Mouse (Mus musculus) right cerebral cortex, postnatal 10 days (tissue): ENCODE measurements around the gene Slc2a4.
"Not testable (repeated sequence)": the region's sequence is repeated elsewhere in the genome, so short reads cannot be mapped to it uniquely, and the experiment has no call there.

Experiments used
- DNase-seq, 2 experiments: peaks; one replicate each; pipeline ENCODE4 v3.0.0; 2021; ENCODE audit warnings: low spot score in 2 of 2

Slc2a4 gene

DNA sequence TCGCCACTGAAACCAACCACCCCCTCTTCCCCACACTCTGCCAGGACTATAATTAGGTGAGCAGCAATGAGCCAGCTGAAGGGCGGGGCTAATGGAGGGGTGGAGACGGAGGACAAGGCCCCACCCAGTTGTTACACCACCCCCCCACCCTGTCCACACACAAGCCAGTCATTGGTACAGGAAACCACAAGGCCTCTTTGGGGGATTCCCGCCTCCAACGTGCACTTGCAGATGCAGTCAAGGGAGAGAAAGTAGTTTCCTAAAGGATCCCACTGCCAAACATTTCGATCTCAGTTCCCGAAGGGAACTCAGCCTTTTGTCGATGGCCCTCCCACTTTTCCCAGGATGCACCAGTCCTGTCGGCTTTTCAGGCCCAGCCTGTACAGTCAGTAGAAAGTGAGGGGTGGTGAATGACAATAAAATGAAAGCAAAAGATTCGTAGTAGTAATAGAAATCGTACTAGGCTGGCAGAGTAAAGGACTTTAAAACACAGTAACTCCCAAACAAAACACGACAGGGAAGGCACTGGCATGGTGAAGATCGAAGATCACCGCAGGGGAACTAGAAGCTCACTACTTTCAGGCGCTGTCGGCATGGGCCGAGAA lies 28.2 kb downstream of the Slc2a4 start:
- peak; percentile 53 to 62 for DNase-seq

DNA sequence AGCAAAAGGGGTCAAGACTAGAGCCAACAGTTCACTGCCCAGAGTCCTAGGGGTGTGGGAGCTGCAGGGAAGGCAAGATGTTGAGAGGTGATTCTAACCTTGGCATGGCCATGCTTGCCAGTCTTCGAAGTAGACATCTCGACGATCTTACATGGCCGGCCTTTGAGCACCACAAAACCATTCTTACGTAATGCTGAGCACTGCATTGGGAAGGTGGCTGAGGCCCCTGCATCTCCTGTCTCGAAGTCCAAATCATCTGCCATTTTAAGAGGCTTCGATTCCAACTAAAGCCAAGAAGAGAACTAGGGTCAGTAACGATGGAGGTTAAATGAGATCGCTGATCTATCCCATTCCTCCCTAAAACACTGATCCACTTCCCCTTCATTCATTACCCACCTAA lies 28.9 kb downstream of the Slc2a4 start:
- DNase-seq, result no peak

DNA sequence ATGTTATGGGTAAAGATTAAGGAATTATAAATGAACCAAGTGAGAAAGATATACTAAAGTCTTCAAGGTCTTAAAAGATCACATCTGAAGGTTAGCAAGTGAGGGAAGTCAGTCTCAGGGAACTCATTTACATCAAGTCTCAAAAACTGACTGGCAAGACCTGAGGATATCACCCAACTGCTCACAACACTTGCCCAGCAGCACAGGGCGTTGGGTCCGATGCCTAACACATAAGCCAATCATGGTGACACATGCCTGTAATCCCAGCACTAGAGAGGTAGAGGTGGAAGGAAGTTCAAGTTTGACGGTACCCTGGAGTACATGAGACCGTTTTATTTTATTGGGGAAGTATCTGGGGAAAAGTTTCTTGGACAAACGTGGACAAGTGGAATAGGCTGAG lies 29.9 kb downstream of the Slc2a4 start:
- DNase-seq, result no peak

DNA sequence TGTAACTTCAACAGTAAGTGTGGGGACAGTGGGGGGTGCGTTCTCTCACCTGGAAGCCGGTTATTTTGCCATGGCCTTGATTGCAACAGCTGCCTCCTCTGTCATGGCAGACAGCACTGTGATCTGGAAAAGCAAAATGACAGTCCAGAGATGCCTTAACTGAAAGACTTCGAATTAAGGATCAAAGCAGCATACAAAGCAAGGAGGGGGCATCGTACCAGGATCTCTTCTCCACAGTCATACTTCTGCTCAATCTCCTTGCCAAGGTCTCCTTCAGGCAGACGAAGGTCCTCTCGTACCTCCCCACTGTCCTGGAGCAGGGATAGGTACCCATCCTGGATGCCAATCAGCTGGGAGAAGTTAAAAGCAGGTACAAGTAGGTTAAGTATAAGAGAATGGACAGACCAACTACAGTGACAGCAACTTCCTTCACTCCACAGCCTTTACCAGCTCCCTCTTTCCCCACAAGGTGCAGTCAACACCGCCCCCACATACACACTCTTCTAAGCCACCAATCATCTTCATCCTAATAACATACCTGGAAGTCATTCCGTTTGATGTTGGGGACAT lies 30.5 kb downstream of the Slc2a4 start:
- DNase-seq, result no peak

DNA sequence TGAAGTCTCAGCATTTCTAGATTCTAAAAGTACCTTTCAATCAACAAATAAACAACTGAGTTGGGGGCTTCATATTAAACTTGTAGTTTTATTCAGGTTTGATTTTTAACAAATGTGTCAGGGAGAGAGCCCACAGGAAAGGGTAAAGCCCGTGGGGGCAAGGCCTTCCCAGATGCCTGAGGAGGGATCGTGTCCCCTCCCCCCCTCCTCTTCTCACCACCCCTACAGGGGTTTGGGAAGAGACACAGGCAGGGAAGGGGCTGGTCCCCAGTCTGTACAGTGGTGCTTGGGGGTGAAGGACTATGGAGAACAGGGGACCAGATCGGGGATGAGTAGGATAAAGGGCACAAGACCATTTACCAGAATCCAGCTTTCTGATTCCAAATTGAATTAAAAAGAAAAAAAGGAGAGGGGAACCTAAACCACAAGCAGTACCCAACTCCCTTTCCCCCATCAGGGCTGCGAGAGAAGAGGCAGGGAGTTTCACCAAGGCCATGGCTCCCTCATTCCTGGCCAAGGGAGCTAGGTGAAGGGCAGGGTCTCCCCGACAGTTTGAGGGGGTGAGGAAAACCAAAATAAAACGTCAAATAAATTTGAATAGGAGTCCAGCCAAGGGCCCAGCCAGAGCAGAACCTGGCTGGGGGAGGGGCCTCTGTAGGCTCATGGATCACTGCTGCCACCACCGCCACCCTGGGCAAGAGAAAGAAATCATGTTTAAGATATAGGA lies 31.2 kb downstream of the Slc2a4 start:
- DNase-seq, result not testable (repeated sequence)

DNA sequence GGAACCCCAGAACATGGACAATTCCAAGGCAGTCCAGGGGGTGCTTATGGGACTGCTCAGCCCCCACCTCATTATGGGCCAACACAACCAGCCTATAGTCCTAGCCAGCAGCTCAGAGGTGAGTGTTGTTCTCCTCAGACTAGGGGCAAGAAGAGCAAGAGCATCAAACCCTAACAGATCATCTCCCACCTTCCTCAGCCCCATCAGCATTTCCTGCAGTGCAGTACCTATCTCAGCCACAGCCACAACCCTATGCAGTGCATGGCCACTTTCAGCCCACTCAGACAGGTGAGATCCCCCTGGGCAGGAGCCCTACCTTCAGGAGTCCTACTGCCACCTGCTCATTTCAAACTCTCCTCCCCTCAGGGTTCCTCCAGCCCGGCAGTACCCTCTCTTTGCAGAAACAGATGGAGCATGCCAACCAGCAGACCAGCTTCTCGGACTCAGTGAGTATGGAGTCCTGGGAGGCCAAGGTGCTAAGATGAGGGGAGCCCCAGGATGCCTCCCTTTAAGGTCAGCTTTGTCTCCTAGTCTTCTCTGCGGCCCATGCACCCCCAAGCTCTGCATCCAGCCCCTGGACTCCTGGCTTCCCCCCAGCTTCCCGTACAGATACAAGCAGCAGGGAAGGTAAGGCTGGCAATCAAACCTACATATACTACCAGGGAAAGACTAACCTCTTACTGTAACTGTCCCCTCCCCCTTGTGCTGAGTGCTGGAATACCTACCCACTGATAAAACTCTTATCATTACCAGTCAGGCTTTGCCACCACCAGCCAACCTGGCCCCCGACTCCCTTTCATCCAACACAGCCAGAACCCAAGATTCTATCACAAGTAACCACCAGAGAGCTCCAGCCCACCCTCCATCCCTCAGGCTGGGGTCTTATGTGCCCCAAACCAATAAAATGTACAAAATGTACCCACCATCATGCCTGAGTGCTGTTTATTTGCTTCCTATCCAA lies 32.0 kb downstream of the Slc2a4 start:
- DNase-seq, result no peak

DNA sequence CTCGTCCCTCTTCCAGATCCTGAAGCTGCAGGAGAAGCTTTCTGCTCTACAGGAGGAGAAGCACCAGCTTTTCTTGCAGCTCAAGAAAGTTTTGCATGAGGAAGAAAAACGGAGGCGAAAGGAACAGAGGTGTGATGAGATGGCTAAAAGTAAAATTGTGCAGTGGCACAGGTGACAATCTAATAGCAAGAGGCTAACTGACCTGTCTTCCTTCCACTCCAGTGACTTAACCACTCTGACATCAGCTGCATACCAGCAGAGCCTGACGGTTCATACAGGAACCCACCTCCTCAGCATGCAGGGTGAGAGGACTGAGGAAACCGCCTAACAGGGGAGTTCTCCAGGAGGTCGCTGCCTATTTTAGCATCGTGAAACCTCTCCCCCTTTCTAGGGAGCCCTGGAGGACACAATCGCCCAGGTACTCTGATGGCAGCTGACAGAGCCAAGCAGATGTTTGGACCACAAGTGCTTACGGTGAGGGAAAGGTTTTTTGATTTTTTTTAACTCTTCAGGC lies 33.0 kb downstream of the Slc2a4 start:
- DNase-seq, result no peak

DNA sequence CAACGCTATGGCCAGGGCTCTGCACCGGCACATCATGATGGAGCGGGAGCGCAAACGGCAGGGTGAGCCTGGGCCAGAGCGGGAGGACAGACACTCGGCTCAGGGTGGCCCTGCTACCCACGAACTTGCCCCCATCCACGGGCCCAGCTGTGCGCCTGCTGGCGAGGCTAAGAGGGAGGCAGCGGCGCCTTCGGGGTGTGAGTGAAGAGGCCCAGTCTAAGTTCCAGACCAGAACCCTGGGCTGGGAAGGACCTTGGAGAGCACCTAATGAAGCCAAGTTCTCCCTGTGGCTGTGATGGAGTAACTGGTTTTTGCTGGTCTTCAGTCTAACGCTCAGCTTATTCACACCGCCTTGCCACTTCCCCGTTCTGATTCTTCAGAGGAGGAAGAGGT lies 33.6 kb downstream of the Slc2a4 start:
- DNase-seq, result no peak

DNA sequence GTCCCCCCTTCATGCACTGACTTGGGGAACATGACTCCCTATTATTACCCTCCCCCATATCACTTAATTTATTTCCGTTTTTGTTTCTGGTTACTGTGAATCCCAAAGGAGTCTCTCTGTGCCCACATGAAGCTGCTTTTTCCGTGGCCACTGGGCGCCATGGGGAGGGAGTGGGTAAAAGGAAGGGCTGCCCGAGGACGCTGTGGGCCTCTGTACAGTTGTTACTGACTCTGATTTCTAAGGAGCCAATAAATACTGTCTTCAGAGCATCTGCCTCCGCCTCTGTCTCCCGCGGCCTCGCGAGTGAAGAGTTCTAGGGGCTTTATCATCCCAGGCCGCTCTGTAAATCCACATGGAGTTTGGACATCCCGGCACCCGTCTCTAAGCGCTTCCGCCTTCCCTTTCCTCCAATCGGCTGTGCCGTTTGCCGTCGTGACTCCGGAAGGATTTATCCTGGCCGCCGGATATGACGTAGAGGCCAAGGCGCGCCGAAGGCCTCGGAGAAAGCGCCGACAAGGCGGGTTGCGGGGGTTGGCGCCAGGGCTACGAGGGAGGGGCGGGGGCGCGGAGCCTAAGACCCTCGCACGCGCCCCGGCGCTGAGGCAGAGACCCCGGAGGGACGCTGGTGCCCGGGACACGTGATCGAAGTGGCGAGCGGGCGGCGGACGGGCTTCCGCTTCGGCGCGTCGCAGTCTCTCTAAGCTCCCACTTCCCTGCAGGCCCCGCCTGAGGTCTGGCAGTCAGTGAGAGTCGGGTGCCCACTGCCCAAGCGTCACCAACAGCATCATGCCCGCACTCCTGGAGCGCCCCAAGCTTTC lies 34.2 kb downstream of the Slc2a4 start, which contains the start of gene Gps2:
Gene Gps2, plus strand, starts transcription at position 335 of the 818 bp plus-strand sequence.
- DNase-seq, result peak; percentile 96

DNA sequence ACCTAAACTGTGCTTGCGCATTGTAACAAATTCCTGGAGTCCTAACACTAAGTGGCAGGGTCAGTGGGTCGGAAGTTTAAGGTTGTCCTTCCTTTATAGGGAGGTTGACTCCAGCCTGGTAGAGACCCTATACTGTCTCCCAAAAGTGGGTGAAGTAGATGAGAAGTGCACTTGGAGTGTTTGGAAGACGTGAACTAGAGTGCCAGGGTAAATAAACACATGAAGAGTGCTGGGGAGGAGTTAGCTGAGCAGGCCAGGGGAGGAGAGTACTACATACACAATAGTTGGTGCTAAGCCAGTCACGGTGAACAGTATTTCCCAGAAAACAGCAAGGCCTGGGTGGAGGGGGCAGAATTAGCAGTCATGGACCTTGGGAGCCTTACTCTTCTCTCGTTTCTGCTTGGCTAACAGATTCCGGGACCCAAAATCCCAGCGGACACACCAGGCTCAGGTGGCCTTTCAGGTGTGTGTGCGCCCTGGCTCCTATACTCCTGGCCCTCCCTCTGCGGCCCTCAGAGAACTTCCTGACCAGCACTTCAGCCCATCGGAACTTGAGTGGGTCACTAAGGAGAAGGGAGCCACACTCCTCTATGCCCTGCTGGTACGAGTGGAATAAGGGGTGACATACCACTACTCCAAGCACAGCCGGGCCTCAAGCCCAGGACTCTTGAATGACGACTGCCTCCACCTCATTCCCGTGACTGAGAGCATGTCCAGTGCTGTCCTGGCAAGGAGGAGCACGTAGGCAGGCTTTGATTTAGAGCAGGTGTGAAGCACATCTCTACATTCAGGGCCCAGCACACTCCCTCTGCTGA lies 35.1 kb downstream of the Slc2a4 start:
- DNase-seq, result no peak

DNA sequence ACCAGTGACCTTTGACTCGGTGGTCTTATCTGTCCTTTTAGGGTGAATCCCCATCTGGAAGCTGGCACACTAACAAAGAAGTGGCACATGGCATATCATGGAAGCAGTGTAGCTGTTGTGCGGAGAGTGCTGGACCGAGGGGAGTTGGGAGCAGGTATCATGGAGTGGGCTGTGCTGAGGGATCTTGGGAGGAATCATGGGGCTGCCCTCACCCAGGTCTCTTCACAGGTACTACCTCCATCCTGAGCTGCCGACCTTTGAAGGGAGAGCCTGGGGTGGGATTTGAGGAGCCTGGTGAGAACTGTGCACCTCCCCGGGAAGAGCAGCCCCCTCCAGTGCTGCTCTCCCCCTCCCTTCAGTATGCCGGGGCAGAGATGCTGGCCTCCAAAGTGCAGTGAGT lies 36.3 kb downstream of the Slc2a4 start:
- DNase-seq, result no peak

DNA sequence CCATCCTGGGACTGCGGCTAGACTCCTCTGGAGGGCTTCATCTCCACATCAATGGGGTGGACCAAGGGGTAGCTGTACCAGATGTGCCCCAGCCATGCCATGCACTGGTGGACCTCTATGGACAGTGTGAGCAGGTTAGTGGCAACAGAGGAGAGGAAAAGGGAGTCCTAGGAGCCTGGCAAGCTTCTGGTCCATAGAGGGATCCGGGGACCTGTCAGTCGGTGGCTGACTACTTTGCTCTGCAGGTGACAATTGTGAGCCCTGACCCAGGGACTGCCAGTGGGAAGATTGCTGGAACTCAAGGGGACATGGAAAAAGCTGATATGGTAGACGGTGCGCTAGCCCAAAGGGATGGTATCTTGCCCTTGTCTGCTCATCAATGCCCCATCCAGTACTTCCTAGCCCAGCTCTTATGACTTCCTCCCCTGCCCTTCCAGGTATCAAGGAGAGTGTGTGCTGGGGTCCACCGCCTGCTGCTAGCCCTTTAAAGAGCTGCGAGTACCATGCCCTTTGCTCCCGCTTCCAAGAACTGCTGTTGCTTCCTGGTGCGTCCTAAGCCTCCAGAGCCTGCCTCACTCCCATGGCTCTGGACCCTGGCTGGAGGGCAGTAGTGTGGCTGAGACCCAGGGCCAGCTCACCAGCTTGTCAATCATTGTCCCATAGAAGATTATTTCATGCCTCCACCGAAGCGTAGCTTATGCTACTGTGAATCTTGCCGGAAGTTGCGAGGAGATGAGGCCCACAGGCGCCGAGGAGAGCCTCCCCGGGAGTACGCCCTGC lies 37.0 kb downstream of the Slc2a4 start:
- no peak for DNase-seq

DNA sequence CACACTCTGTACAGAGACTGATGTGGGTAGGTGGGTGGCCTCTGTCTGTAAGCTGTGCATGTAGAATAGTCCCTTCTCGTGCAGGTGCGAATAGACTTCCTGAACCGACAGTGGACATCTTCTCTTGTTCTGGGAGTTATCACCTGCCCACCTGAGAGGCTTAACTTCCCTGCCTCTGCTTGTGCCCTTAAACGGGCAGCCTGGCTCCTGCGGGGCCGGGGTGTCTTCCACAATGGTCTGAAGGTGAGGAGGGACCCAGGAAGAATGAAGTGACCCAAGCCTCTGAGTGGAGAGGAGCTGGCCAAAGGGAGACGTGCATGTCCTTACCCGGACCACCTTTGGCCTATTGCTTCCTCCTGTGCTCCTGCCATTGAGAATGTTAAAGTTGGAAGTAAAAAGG lies 37.8 kb downstream of the Slc2a4 start:
- DNase-seq, result no peak

DNA sequence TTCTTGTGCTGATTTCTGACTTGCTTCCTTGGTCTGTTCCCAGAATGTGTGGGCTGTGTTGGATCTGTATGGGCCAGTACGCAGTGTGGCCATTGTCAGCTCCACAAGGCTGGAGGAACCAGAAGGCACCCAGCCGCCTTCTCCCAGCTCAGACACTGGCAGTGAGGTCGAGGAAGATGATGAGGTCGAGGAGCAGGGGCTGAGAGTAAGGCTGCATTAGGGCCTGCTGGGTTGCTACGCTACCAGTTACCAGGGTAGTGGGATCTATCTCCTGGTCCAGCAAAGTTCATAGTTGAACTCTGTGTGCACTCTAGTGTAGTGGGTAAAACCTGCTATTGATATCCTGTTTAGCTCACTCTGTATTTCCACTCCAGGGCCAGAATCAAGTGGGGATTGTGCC lies 38.8 kb downstream of the Slc2a4 start:
- no peak for DNase-seq

DNA sequence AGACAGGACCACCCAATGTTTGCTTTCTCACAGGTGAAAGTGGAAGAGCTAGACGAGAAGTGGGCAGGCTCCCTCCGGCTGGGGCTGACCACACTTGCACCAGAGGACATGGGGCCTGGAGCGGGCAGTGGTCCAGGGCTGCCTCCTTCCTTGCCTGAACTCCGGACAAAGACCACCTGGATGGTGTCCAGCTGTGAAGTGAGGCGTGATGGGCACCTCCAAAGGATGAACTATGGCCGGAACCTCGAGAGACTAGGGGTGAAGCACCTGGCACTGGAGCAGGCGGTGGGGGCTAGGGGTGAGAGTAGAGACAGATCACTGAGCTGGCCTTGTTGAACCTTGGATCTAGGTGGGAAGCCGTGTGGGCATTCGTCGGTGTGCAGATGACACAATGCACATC lies 39.3 kb downstream of the Slc2a4 start:
- no peak for DNase-seq

DNA sequence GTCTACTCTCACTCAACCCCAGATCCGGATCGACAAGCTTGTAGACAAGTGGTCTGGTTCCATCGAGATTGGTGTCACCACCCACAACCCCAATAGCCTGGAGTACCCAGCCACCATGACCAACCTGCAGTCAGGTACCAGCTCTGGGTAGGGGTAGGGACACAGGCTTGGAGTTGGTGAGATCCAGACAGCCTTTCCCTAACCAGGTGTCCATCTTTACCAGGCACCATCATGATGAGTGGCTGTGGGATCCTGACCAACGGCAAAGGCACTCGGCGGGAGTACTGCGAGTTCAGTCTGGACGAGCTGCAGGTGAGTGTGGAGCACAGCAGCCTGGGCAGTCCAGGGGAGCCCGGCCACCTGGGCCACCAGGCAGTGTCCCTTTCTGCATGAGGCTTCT lies 43.7 kb downstream of the Slc2a4 start:
- no peak for DNase-seq

DNA sequence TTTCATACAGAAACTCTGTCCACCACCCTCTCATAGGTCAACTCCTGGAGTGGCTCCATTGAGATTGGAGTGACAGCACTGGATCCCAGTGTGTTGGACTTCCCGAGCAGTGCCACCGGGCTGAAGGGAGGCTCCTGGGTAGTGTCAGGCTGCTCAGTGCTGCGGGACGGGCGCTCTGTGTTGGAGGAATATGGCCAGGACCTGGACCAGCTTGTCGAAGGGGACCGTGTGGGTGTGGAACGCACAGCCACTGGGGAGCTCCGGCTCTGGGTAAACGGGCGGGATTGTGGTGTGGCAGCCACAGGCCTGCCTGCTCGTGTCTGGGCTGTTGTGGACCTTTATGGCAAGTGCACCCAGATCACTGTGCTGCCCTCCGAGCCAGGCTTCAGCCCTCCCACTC lies 45.0 kb downstream of the Slc2a4 start:
- DNase-seq, result peak in 1 of 2 experiments; percentile 42

DNA sequence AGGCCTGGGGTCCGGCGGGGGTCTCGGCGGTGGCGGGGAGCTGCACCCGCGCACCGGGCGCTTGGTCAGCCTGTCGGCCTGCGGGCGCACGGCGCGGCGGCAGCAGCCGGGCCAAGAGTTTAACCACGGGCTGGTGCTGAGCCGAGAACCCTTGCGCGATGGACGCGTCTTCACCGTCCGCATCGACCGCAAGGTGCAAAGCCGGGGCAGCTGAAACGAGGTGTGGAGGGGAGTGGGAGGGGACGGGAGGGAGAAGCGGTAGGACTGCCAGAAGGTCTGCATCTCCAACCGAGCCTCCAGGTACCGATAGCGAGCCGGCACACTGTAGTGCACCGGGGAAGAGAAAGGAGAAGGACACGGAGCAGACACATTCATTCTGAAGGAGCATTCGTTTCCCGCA lies 46.0 kb downstream of the Slc2a4 start:
- peak in 1 of 2 experiments; percentile 41 for DNase-seq

DNA sequence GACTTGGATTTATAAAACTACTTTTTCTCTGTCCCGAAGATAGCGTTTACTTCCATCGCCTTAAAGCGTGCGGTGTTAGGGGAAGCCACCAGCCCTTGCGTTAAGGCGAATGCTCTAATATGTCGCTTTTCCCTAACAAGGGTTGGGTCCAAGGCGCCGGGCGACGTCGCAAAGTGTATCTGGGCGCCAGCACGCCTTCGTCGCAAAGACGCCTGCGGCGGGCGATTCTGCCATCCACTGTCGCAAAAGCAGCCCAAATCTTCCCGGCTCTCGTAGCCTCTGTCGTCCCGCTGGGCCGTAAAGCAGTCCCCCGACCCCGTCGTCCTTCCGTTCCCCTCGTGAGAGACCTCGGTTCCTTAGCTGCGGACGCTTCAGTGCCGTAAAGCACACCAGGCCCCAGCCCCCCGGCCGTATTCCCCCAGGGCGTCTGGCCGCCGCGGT lies 46.6 kb downstream of the Slc2a4 start:
- peak; percentile 98 to 99 for DNase-seq
